Mouse (Mus musculus) forebrain, embryonic 16.5 days (tissue): ENCODE measurements at regions not wholly inside any gene's neighbourhood (a gene's known extent, or its start where the extent isn't known, plus 50 kb on each side); places are given as distances from the start of the nearest gene placed in this dataset.

ENCODE experiments used
- ATAC-seq: fragments of 200-750 bp; cut with Nextera tagmentation; 2 replicates; pipeline ENCODE4 v1.8.0; 2017; ENCODE audit warnings: mild to moderate bottlenecking, moderate library complexity
- H3K27ac ChIP-seq: fragments of 300-500 bp; sonication (generic); 2 replicates; pipeline ENCODE4 v1.5.1; 2014; ENCODE audit warnings: low read length, control low read depth
- H3K27me3 ChIP-seq: fragments of 300-500 bp; sonication (generic); replicated peaks from 2 replicates; pipeline ENCODE4 v1.6.1; 2014; ENCODE audit warnings: low read length; ENCODE audit not compliant: control insufficient read depth, insufficient read depth
- H3K36me3 ChIP-seq: fragments of 300-500 bp; sonication (generic); 2 replicates; pipeline ENCODE4 v1.6.1; 2014; ENCODE audit not compliant: control insufficient read depth, insufficient read depth
- H3K4me1 ChIP-seq: fragments of 300-500 bp; sonication (generic); replicated peaks from 2 replicates; pipeline ENCODE4 v1.6.1; 2014; ENCODE audit warnings: low read length; ENCODE audit not compliant: control insufficient read depth, insufficient read depth
- H3K4me2 ChIP-seq: fragments of 300-500 bp; sonication (generic); 2 replicates; pipeline ENCODE4 v1.6.1; 2014; ENCODE audit warnings: mild to moderate bottlenecking, low read length, control low read depth
- H3K4me3 ChIP-seq: fragments of 300-500 bp; sonication (generic); replicated peaks from 2 replicates; pipeline ENCODE4 v1.5.1; 2014; ENCODE audit warnings: mild to moderate bottlenecking, low read length, control low read depth
- H3K9ac ChIP-seq: fragments of 300-500 bp; sonication (generic); replicated peaks from 2 replicates; pipeline ENCODE4 v1.6.1; 2014; ENCODE audit warnings: low read depth, low read length, control low read depth
- H3K9me3 ChIP-seq: fragments of 300-500 bp; sonication (generic); 2 replicates; pipeline ENCODE4 v1.6.1; 2016; ENCODE audit warnings: low read length; ENCODE audit not compliant: control insufficient read depth
- WGBS: fragments of 180-500 bp; shearing (Covaris S2); extraction: QIAGEN DNeasy Blood & Tissue Kit; methylation state at CpG from one replicate; pipeline ENCODE4 v1.1.7; 2014; 5-methylcytosine and 5-hydroxymethylcytosine counted together

GRCm38 (mm10) chr1:18463218-18463617 lies 198.3 kb upstream of the Defb41 start:
- H3K9ac ChIP-seq = no peak overlapping the region
- H3K27ac ChIP-seq = no peak overlapping the region
- H3K4me3 ChIP-seq = no peak overlapping the region
- H3K9me3 ChIP-seq = no peaks in the 10 kb centered on the region
- no peaks in the 10 kb centered on the region for H3K27me3 ChIP-seq
- 22% methylated on average over 1 of the region's 1 CpGs for WGBS
- ATAC-seq = no peak
- H3K4me1 ChIP-seq = no peaks in the 10 kb centered on the region; the same call in 1 of the 2 replicates
- no peak overlapping the region for H3K4me2 ChIP-seq
- H3K36me3 ChIP-seq = no peaks in the 10 kb centered on the region

DNA sequence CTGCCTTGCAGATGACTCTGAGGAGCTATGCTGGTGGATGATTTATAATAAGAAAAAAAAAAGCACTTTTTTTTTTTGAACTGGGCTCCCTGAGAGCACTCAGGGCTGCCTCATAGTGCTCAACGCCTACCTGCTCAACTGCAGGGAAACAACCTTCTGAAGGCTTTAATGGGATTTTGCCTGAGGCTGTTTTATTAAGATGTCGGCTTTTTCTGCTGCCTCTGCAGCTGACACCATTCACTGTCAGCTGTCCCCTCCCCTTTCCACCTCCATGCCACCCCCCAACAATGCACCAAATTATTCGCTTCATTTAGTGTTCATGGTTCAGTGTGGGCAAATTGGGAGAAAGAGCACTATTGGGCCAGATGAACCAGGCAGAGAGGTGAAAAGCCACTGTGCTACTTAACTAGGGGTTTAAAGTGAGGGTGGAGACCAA lies 151.4 kb upstream of the Defb41 start:
- no peaks in the 10 kb centered on the region for H3K27me3 ChIP-seq
- 3% methylated on average over 3 of the region's 3 CpGs for WGBS
- no peak overlapping the region for H3K4me2 ChIP-seq
- ATAC-seq = peak; percentile 59; the same call in 1 of the 2 replicates
- no peak overlapping the region; the same call in 1 of the 2 replicates for H3K27ac ChIP-seq
- no peaks in the 10 kb centered on the region for H3K36me3 ChIP-seq
- H3K4me3 ChIP-seq = no peak overlapping the region
- H3K9me3 ChIP-seq = no peaks in the 10 kb centered on the region
- H3K4me1 ChIP-seq = peaks cover 7% of the 10 kb centered on the region
- H3K9ac ChIP-seq = no peak overlapping the region

DNA sequence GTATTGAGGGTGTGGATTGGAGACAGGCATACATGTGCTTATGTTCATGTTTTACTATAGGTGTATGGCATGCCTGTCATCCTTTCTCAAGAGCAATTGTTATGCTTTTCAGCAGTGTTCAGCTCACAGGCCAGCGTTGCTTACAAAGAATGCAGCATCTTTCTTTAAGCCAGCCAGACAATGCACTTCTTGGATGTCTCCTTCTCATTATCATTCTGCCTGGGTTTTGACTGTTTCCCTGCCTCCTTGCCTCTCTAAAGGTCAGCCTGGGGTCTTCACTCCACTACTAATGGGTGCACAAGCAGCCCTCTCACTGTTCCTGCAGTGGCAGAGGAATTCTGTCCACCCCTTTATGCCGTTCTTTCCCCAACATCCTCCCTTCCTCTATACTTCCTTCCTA lies 150.9 kb upstream of the Defb41 start:
- Histone ChIP-seq H3K4me2 (no peak overlapping the region), H3K4me1 (peaks cover 7% of the 10 kb centered on the region), H3K27me3 (no peaks in the 10 kb centered on the region), H3K9ac (no peak overlapping the region), H3K9me3 (no peaks in the 10 kb centered on the region), H3K27ac (no peak overlapping the region; the same call in 1 of the 2 replicates), H3K36me3 (no peaks in the 10 kb centered on the region), H3K4me3 (no peak overlapping the region)
- 2% methylated on average over 2 of the region's 2 CpGs for WGBS
- ATAC-seq = peak; percentile 28; the same call in 1 of the 2 replicates

DNA sequence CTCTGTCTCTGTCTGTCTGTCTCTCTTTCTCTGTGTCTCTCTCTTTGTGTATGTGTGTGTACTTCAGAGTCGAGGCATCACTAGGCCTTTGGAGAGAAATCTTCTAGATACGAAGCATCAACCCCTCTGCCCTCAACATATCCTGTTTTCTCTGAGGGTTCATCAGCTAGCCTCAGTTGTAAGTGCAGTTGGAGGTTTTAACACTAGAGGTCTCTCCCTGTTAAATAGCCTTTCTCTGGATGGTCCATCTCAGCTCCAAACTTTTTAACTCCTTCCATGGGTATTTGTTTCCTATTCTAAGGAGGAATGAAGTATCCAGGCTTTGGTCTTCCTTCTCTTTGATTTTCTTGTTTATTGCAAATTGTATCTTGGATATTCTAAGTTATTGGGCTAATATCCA lies 147.8 kb upstream of the Defb41 start:
- H3K4me1 ChIP-seq = peaks cover 7% of the 10 kb centered on the region
- WGBS = 76% methylated on average over 2 of the region's 2 CpGs
- no peak overlapping the region for H3K27ac ChIP-seq
- H3K9ac ChIP-seq = no peak overlapping the region
- H3K9me3 ChIP-seq = no peaks in the 10 kb centered on the region
- no peak for ATAC-seq
- H3K4me2 ChIP-seq = no peak overlapping the region
- no peak overlapping the region for H3K4me3 ChIP-seq
- no peaks in the 10 kb centered on the region for H3K36me3 ChIP-seq
- no peaks in the 10 kb centered on the region for H3K27me3 ChIP-seq

- Histone ChIP-seq H3K9me3 (no peaks in the 10 kb centered on the region), H3K4me3 (no peak overlapping the region), H3K36me3 (no peaks in the 10 kb centered on the region), H3K4me1 (no peaks in the 10 kb centered on the region), H3K9ac (no peak overlapping the region), H3K27me3 (no peaks in the 10 kb centered on the region), H3K27ac (no peak overlapping the region), H3K4me2 (no peak overlapping the region)
- ATAC-seq = no peak
Measured at GRCm38 (mm10) chr1:18389591-18389990, 124.7 kb upstream of the Defb41 start.

DNA sequence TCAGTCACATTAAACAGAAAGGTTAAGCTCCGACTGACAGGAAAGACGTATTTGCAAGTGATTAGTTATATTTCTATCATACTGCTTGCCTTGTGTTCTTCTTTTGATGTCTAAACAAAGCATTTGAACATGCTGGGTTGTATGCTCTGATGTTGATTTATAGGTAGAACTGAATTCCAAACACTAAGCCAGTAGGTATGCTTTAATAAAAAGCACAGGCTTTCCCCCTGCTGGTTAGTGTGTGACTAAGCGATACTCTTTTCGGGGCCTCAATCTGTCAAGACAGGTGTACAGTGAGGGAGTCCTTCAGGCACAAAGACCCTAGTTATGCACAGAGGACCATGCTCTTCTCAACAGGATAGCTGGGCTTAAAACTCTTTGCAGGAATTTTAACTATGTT lies 119.1 kb upstream of the Defb41 start:
- Histone ChIP-seq H3K4me1 (no peaks in the 10 kb centered on the region), H3K4me3 (no peak overlapping the region), H3K4me2 (no peak overlapping the region), H3K9me3 (no peaks in the 10 kb centered on the region), H3K27me3 (no peaks in the 10 kb centered on the region), H3K36me3 (no peaks in the 10 kb centered on the region), H3K27ac (no peak overlapping the region), H3K9ac (no peak overlapping the region)
- no peak for ATAC-seq
- WGBS = 64% methylated on average over 4 of the region's 4 CpGs

DNA sequence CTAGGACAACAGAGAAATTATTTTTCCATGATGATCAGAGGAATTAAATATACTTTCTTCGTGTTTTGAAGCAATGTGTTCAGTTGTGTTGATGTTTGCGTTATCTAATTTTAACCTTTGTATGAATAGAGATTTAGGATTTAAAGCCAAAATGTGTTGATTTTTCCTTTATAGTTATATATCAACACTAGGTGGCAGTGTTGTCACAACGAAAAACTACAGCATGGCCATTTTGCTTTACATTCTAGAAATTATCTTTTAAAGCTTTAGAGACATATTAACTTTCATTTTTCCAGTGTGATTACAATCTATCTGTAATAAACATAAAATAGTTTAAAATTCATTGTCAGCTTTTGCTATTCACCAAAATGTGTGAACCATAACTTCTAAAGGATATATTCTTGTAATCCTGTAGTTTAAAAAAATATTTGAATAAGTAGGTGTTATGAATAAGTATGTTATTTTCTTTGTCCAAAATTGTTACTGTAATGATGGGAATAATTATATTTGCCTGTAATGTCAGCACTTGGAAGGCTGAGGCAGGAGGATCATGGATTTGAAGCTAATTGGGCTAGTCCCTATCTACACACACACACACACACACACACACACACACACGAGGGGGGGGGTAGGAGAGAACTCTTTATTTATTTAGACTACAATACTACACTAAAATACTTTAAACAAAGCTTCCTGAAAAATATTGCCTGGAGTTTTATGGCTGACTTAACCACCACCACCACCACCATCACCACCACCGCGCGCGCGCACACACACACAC lies 95.2 kb upstream of the Defb41 start:
- ATAC-seq = no peak
- Histone ChIP-seq H3K9ac (no peak overlapping the region), H3K36me3 (no peaks in the 10 kb centered on the region), H3K27ac (no peak overlapping the region), H3K4me1 (no peaks in the 10 kb centered on the region), H3K27me3 (no peaks in the 10 kb centered on the region), H3K9me3 (no peaks in the 10 kb centered on the region), H3K4me2 (no peak overlapping the region), H3K4me3 (no peak overlapping the region)
- WGBS = 67% methylated on average over 9 of the region's 9 CpGs

DNA sequence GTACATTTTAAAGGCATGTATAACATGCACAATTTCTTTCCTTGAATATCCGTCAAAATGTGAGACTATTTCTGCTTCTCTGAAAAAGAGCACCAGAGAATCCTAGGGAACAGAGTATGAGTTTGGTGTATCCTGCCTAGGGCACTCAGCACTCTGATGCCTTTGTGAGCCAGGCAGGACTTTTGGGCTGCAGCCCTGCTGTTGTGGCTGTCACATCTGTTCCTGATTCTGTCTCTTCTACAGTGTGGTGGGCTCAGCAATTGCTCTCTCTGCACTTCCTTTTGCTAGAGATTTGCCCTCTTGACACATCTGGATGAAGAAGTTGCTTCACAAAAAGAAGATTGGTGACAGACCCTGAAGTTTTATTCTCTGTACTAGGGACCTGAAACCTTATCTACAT lies 73.9 kb upstream of the Defb41 start:
- ATAC-seq = no peak
- H3K4me1 ChIP-seq = no peaks in the 10 kb centered on the region
- no peak overlapping the region for H3K4me3 ChIP-seq
- no peak overlapping the region for H3K27ac ChIP-seq
- no peak overlapping the region for H3K4me2 ChIP-seq
- H3K27me3 ChIP-seq = no peaks in the 10 kb centered on the region
- H3K36me3 ChIP-seq = no peaks in the 10 kb centered on the region
- H3K9ac ChIP-seq = no peak overlapping the region
- 83% methylated on average over 1 of the region's 1 CpGs for WGBS
- no peaks in the 10 kb centered on the region for H3K9me3 ChIP-seq
